Mouse (Mus musculus): ENCODE measurements at regions not wholly inside any gene's neighbourhood (a gene's known extent, or its start where the extent isn't known, plus 50 kb on each side); places are given as distances from the start of the nearest gene placed in this dataset.

DNA sequence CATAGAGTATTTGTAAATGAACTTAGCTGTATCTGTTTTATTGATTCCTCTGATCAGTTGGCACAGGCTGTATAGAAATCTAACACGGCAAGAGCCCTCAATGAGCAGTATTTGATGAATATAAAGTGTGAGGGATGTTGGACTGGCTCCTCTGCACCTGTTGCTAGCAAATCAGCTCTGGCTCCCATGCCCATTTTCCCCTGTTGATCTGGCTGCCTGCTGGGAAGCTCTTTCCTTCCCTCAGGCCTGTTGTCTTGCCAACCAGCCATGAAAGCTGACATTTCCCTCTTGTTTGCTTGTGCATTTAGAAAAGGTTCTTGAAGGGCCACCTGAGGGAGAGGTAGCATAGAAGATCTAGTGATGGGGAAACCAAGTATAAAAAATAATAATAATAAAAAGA is 1216.2 kb upstream of the Slc10a2 start:
- no peaks in the 10 kb centered on the region for H3K36me3 ChIP-seq (ENCODE audit: control insufficient read depth, insufficient read depth, low read length)
- H3K27ac ChIP-seq (ENCODE audit: low read depth, low read length): no peak overlapping the region
- WGBS: 75% methylated on average over 1 of the region's 1 CpGs
- ATAC-seq (ENCODE audit: low FRiP score) (no peak), DNase-seq (ENCODE audit: low spot score) (no peak)
- no peak overlapping the region for H3K4me3 ChIP-seq (ENCODE audit: low read depth, low read length)
- no peaks in the 10 kb centered on the region for H3K9me3 ChIP-seq (ENCODE audit: control insufficient read depth, low read length)
- no peaks in the 10 kb centered on the region for H3K27me3 ChIP-seq (ENCODE audit: control insufficient read depth, insufficient read depth, low read length)
- no peaks in the 10 kb centered on the region for H3K4me1 ChIP-seq (replicated peaks; ENCODE audit: control insufficient read depth, insufficient read depth, low read length)
- H3K9ac ChIP-seq (ENCODE audit: low read depth, low read length): no peak overlapping the region
- H3K4me2 ChIP-seq (replicated peaks; ENCODE audit: low read depth, low read length): no peak overlapping the region

DNA sequence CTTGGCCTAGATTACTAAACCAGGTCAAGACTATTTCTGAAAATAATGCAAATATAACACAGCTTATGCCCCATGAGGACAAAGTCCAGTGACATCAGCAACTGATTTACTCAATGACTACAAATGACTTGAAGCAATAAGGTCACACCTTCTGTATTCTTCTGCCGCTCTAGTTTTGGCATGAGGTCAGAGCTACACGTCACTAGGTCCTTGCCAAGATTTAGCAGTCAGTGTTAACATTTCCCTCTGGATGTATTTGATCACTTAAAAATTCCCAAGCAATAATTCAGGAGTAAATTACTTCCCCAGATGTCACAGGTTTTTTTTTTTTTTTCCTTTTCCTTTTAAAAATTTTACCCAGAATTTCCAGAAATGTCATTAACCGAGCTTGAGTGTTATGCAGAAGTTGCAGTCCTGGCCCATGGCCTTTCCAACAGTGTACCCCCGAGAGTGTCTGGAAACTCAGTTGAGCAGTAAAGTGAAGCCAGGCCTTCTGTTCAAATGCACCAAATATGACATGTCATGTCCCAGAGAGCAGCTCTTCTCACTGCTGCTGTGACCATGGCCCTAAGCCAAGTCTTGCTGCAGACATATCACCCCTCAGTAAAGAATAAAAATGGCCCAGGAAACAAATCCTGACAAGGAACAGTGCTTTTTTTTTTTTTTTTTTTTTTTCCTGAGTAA is 1210.2 kb upstream of the Slc10a2 start:
- ATAC-seq (ENCODE audit: low FRiP score): no peak
- Histone ChIP-seq H3K27ac (ENCODE audit: low read depth, low read length) (no peak overlapping the region), H3K4me3 (ENCODE audit: low read depth, low read length) (no peak overlapping the region), H3K27me3 (ENCODE audit: control insufficient read depth, insufficient read depth, low read length) (no peaks in the 10 kb centered on the region), H3K4me1 (replicated peaks; ENCODE audit: control insufficient read depth, insufficient read depth, low read length) (no peaks in the 10 kb centered on the region), H3K4me2 (replicated peaks; ENCODE audit: low read depth, low read length) (no peak overlapping the region), H3K36me3 (ENCODE audit: control insufficient read depth, insufficient read depth, low read length) (no peaks in the 10 kb centered on the region), H3K9me3 (ENCODE audit: control insufficient read depth, low read length) (no peaks in the 10 kb centered on the region), H3K9ac (ENCODE audit: low read depth, low read length) (no peak overlapping the region)
- WGBS: 88% methylated on average over 4 of the region's 4 CpGs
- no peak for DNase-seq (ENCODE audit: low spot score)

DNA sequence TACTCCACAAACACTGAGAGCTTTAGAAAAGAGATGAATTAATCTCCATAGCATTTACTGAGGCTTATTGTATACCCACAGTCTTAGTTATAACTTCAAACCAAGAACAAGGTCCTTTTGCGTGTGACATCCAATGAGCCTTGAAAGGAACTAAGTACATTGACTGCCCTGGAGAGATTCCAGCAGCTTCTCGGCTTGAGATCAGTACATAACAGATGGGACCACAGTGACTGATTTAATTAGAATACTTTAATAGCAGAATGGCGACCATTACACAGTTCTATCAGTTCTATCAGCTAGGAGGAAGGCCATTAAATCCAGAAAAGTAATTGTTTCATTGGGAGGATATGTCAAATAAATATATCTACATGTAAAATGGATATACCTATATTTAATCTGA is 1183.7 kb upstream of the Slc10a2 start:
- Histone ChIP-seq H3K4me2 (replicated peaks; ENCODE audit: low read depth, low read length) (no peak overlapping the region), H3K9me3 (ENCODE audit: control insufficient read depth, low read length) (no peaks in the 10 kb centered on the region), H3K36me3 (ENCODE audit: control insufficient read depth, insufficient read depth, low read length) (no peaks in the 10 kb centered on the region), H3K4me1 (replicated peaks; ENCODE audit: control insufficient read depth, insufficient read depth, low read length) (no peaks in the 10 kb centered on the region), H3K9ac (ENCODE audit: low read depth, low read length) (no peak overlapping the region), H3K27me3 (ENCODE audit: control insufficient read depth, insufficient read depth, low read length) (no peaks in the 10 kb centered on the region), H3K4me3 (ENCODE audit: low read depth, low read length) (no peak overlapping the region), H3K27ac (ENCODE audit: low read depth, low read length) (no peak overlapping the region)
- peak; percentile 59; the same call in 1 of the 2 replicates for ATAC-seq (ENCODE audit: low FRiP score)
- DNase-seq (ENCODE audit: low spot score): no peak
- WGBS: 54% methylated on average over 3 of the region's 3 CpGs

DNA sequence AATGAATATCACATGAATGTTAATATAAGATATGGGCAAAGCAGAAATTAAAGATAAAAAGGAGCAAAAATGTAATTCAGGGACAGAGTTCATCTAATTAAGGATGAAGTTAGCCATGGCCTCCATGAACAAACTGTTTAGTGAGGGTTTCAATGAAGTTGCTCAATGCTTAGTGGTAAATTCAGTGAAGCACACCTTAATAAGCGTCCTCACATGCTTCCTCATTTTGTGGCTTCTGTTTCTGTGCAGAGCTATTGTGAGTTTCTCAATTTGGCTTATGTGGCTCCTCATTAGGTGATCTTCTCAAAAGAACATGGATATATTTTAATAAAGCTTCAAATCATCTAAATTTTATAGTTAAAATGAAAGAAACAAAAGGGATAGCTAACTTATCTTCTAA is 1174.8 kb upstream of the Slc10a2 start:
- no peaks in the 10 kb centered on the region for H3K27me3 ChIP-seq (ENCODE audit: control insufficient read depth, insufficient read depth, low read length)
- no peaks in the 10 kb centered on the region for H3K9me3 ChIP-seq (ENCODE audit: control insufficient read depth, low read length)
- no peaks in the 10 kb centered on the region for H3K36me3 ChIP-seq (ENCODE audit: control insufficient read depth, insufficient read depth, low read length)
- no peak for DNase-seq (ENCODE audit: low spot score)
- no peak overlapping the region for H3K9ac ChIP-seq (ENCODE audit: low read depth, low read length)
- no peak for ATAC-seq (ENCODE audit: low FRiP score)
- no peak overlapping the region for H3K27ac ChIP-seq (ENCODE audit: low read depth, low read length)
- 89% methylated on average over 1 of the region's 1 CpGs for WGBS
- H3K4me3 ChIP-seq (ENCODE audit: low read depth, low read length): no peak overlapping the region
- no peaks in the 10 kb centered on the region for H3K4me1 ChIP-seq (replicated peaks; ENCODE audit: control insufficient read depth, insufficient read depth, low read length)
- H3K4me2 ChIP-seq (replicated peaks; ENCODE audit: low read depth, low read length): no peak overlapping the region
